Mouse (Mus musculus): ENCODE results near the gene Mapt.

- TF ChIP-seq CTCF (IDR thresholded peaks at IDR 0.05; ENCODE audit: borderline replicate concordance, control insufficient read depth, extremely low read depth, insufficient read depth, low read length, poor library complexity) (no peak), POLR2A (IDR thresholded peaks at IDR 0.05; ENCODE audit: control insufficient read depth, extremely low read depth, insufficient read depth, low read length, poor library complexity) (no peak)
Observed at GRCm38 (mm10) chr11:104206573-104206972, 24.6 kb upstream of the Mapt start.

Data from thymus, adult 2 months (tissue).